Mouse (Mus musculus) midbrain, embryonic 13.5 days (tissue): ENCODE measurements around the gene Hist2h3c1. TPM values are rescaled to one million over a fixed set of nuclear protein-coding genes. Genes with fewer than 3 reads are reported as not detected.
A peak's percentile ranks its signal among the peaks of the same experiment; 100 is the strongest.
"Not testable (repeated sequence)": the region's sequence is repeated elsewhere in the genome, so short reads cannot be mapped to it uniquely, and the experiment has no call there.

ENCODE experiments used
- ATAC-seq: fragments of 200-750 bp; cut with Nextera tagmentation; 2 replicates; pipeline ENCODE4 v1.8.0; 2017; ENCODE audit warnings: mild to moderate bottlenecking, moderate TSS enrichment, moderate library complexity
- H3K27ac ChIP-seq: fragments of 300-500 bp; sonication (generic); 2 replicates; pipeline ENCODE4 v1.5.1; 2015; ENCODE audit warnings: inconsistent platforms, mild to moderate bottlenecking, moderate library complexity
- H3K27me3 ChIP-seq: fragments of 300-500 bp; sonication (generic); 2 replicates; pipeline ENCODE4 v1.6.1; 2015; ENCODE audit warnings: mild to moderate bottlenecking, inconsistent platforms
- H3K36me3 ChIP-seq: fragments of 300-500 bp; sonication (generic); 2 replicates; pipeline ENCODE4 v1.6.1; 2015; ENCODE audit warnings: mild to moderate bottlenecking, inconsistent platforms
- H3K4me1 ChIP-seq: fragments of 300-500 bp; sonication (generic); replicated peaks from 2 replicates; pipeline ENCODE4 v1.6.1; 2015; ENCODE audit warnings: inconsistent platforms
- H3K4me2 ChIP-seq: fragments of 300-500 bp; sonication (generic); replicated peaks from 2 replicates; pipeline ENCODE4 v1.6.1; 2015; ENCODE audit warnings: moderate library complexity, mild to moderate bottlenecking, inconsistent platforms
- H3K4me3 ChIP-seq: fragments of 300-500 bp; sonication (generic); replicated peaks from 2 replicates; pipeline ENCODE4 v1.5.1; 2015; ENCODE audit warnings: mild to moderate bottlenecking, inconsistent platforms
- H3K9ac ChIP-seq: fragments of 300-500 bp; sonication (generic); replicated peaks from 2 replicates; pipeline ENCODE4 v1.6.1; 2015; ENCODE audit warnings: mild to moderate bottlenecking, inconsistent platforms
- H3K9me3 ChIP-seq: fragments of 300-500 bp; sonication (generic); 2 replicates; pipeline ENCODE4 v1.6.1; 2016; ENCODE audit warnings: mild to moderate bottlenecking, inconsistent platforms
- WGBS: fragments of 180-500 bp; shearing (Covaris S2); methylation state at CpG from one replicate; pipeline ENCODE4 v1.1.7; 2015; 5-methylcytosine and 5-hydroxymethylcytosine counted together
- polyA plus RNA-seq: library from polyadenylated mRNA; unstranded; fragments of >200 nt; fragmentation: Nextera tagmentation; extraction: Ambion mirVana; gene quantifications from 2 replicates; pipeline ENCODE4 v1.2.1, GENCODE M21; 2015

The Hist2h3c1 gene
- 0.34 TPM in 2 replicates for polyA plus RNA-seq

DNA sequence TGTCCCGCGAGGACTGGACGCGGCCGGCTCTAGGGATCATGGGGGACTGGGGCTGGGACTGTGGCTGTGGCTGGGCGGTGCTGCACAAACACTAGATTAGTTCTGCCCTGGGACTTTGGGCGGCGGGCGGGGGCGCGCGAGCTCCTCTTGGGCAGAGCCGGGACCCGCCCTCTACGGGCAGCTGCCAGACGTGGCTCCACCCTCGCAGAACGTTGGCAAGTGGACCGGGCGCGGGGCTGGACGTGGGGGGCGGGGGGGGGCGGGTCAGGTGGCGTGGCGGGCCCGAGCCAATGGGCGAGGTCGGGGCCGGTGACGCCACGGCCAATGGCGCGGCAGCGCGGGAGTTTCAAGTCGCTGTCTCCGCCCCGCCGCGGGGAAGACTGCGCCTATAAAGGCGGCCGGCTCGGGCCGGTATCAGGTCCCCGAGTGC lies at the start of gene Hist2h3c1:
Hist2h3c1 (plus strand) TSS at position 259 of the 430 bp plus-strand sequence.
- ATAC-seq = peak; percentile 92
- WGBS = 0% methylated on average over 16 of the region's 47 CpGs
- Histone ChIP-seq H3K4me1 (peaks cover 32% of the 10 kb centered on the region), H3K9ac (peak within 1 kb of the TSS; percentile 61), H3K27ac (peak within 1 kb of the TSS; percentile 68; the same call in 1 of the 2 replicates), H3K4me2 (peak within 1 kb of the TSS; percentile 54), H3K4me3 (peak within 1 kb of the TSS; percentile 39)
- H3K9me3 ChIP-seq, H3K36me3 ChIP-seq, H3K27me3 ChIP-seq: not testable (repeated sequence)

DNA sequence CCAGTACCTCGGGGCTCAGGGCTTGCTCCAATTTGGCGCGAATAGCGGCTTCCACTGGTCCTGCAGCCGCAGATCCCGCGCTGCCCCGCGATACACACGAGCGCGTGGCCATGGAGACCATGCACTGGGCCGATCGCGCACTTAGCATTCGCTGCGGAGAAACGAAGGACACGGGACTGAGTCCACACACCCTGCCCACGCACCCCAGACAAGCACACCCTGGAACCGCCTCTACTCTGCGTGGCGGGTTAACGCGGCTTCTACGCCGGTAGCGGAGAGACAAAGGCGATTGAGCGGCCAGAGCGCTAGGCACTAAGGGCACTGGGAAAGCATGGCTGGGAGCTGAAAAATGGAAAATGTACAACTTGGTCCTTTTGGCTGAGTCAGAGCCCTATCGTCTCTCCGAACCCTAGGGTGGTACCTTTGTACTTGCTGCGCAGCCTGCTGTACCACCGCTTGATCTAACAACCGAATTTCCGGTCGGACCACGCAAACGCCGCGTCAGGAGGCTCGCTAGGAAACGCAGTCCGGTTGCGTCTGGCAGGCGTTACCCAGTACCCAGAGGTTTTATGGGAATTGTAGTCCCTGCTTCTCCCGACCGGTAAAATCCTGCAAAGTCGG lies 49.2 kb upstream of the Hist2h3c1 start:
- Histone ChIP-seq H3K9ac (peak overlapping the region; percentile 88), H3K9me3 (no peaks in the 10 kb centered on the region; the same call in 1 of the 2 replicates), H3K4me1 (peaks cover 17% of the 10 kb centered on the region), H3K27ac (peak overlapping the region; percentile 96), H3K27me3 (no peaks in the 10 kb centered on the region), H3K4me2 (peak overlapping the region; percentile 93), H3K4me3 (peak overlapping the region; percentile 71), H3K36me3 (peaks cover 34% of the 10 kb centered on the region)
- ATAC-seq = peak; percentile 97
- WGBS = under 1% methylated on average over 50 of the region's 50 CpGs

DNA sequence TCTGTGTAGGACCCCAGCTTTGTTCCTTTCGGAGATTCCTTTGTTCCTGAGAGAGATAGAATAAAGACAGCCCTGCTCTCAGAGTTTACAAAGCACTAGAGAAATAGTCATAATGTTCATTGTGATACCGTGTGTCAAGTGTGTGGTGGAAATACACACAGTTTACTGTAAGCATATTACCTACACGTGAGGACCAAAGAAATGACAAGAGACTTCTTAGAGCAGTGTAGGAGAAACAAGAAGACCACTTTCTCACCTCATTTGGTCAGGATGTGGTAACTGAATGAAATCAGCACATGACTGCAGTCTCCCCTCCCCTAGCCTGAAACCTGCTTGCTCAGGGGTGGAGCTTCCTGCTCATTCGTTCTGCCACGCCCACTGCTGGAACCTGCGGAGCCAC lies 48.3 kb upstream of the Hist2h3c1 start:
- ATAC-seq = peak; percentile 12; the same call in 1 of the 2 replicates
- 3% methylated on average over 6 of the region's 6 CpGs for WGBS
- H3K4me3 ChIP-seq = peak overlapping the region; percentile 71

DNA sequence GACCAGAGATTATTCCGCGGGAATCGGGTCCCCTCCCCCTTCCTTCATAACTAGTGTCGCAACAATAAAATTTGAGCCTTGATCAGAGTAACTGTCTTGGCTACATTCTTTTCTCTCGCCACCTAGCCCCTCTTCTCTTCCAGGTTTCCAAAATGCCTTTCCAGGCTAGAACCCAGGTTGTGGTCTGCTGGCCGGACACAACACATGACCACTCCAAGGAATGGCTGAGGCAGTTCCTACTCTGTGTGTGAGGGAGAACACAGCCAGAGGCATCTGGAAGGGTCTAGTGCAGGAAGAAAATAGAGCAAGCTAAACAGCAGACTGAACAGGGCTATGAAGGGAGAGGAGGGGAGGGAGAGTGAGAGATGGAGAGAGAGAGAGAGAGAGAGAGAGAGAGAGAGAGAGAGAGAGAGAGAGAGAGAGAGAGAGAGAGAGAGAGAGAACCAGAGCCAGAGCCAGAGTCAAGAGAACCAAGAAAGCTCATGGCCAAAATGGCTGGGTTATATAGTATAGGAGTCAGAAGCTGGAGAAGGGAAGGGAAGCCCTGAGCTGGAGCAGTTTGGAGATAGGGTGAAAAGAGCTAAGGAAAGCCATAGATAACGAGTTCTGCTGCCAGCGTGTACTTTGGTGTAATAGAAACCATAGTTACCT lies 47.8 kb upstream of the Hist2h3c1 start:
- H3K9ac ChIP-seq, H3K4me3 ChIP-seq, H3K27ac ChIP-seq, H3K9me3 ChIP-seq, H3K27me3 ChIP-seq, ATAC-seq: not testable (repeated sequence)
- peaks cover 20% of the 10 kb centered on the region for H3K36me3 ChIP-seq
- H3K4me1 ChIP-seq = peaks cover 17% of the 10 kb centered on the region
- peak overlapping the region; percentile 93 for H3K4me2 ChIP-seq
- WGBS = 28% methylated on average over 8 of the region's 8 CpGs

More for the DNA sequence above, 48.3 kb upstream of the Hist2h3c1 start:
- Histone ChIP-seq H3K27me3 (no peaks in the 10 kb centered on the region), H3K36me3 (peaks cover 26% of the 10 kb centered on the region), H3K4me2 (peak overlapping the region; percentile 93), H3K9ac (no peak overlapping the region; the same call in 1 of the 2 replicates), H3K27ac (no peak overlapping the region), H3K4me1 (peaks cover 17% of the 10 kb centered on the region), H3K9me3 (no peaks in the 10 kb centered on the region; the same call in 1 of the 2 replicates)

DNA sequence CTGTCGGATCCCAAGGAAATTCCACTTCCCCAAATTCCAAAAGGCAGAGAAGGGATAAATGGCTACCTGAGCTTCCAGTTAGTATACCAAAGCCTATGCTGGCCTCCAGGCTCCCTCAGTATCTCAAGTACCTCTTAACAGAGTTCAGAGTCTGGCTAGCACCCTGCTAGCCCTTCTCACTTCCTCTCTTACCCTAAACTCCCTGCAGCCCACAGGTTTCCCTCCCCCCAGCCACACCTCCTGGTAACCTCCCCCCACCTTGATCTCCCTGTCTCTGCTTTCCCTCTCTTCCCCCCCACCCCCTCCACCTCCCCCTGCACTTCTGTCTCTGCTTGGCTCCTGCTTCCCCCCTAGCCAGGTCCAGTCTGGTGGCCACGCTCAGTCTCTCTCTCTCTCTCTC lies 46.8 kb upstream of the Hist2h3c1 start:
- Histone ChIP-seq H3K36me3 (peaks cover 10% of the 10 kb centered on the region), H3K9me3 (no peaks in the 10 kb centered on the region; the same call in 1 of the 2 replicates), H3K27ac (no peak overlapping the region), H3K9ac (no peak overlapping the region), H3K4me2 (no peak overlapping the region), H3K27me3 (no peaks in the 10 kb centered on the region), H3K4me1 (peaks cover 17% of the 10 kb centered on the region), H3K4me3 (no peak overlapping the region)
- WGBS = 69% methylated on average over 2 of the region's 2 CpGs
- ATAC-seq = no peak

DNA sequence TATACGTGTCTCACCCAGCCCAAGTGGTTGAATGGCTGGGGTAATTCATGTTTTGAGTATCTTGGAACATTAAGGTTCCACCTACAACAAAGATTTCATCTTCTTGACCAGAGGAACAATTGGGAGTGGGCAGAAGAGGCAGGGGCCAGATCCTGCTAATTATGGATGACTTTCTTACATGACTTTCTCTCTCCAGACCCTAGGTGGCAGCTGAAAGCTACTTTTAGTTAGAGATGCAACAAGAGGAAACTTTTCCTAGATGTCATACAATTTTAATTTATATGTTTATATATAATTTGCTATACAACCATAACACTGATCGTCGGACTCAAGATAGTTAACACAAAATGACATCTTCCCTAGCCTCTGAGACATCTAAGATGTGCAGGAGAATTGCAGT lies 38.7 kb upstream of the Hist2h3c1 start:
- 85% methylated on average over 3 of the region's 3 CpGs for WGBS
- no peak overlapping the region for H3K4me3 ChIP-seq
- no peaks in the 10 kb centered on the region for H3K27me3 ChIP-seq
- no peak overlapping the region for H3K4me2 ChIP-seq
- no peak overlapping the region for H3K27ac ChIP-seq
- H3K4me1 ChIP-seq = 0 out of 2 replicates have a peak, but pooled peaks cover 4% of the 10 kb centered on the region
- no peak overlapping the region for H3K9ac ChIP-seq
- H3K9me3 ChIP-seq = no peaks in the 10 kb centered on the region
- ATAC-seq = no peak
- no peaks in the 10 kb centered on the region for H3K36me3 ChIP-seq

- WGBS = 25% methylated on average over 15 of the region's 15 CpGs
These were observed 37.2 kb upstream of the Hist2h3c1 start for GRCm38 (mm10) chr3:96209242-96209641.

GRCm38 (mm10) chr3:96219191-96219641 lies 27.3 kb upstream of the Hist2h3c1 start:
- Histone ChIP-seq H3K4me3 (peak overlapping the region; percentile 67), H3K4me2 (peak overlapping the region; percentile 86), H3K9ac (peak overlapping the region; percentile 70), H3K36me3 (no peaks in the 10 kb centered on the region), H3K27ac (peak overlapping the region; percentile 96), H3K9me3 (no peaks in the 10 kb centered on the region), H3K27me3 (peaks cover 9% of the 10 kb centered on the region; the same call in 1 of the 2 replicates), H3K4me1 (peaks cover 37% of the 10 kb centered on the region)
- peak; percentile 32 for ATAC-seq
- 0% methylated on average over 12 of the region's 12 CpGs for WGBS

More at GRCm38 (mm10) chr3:96209242-96209641, 37.2 kb upstream of the Hist2h3c1 start:
- Histone ChIP-seq H3K27me3 (no peaks in the 10 kb centered on the region), H3K4me3 (no peak overlapping the region), H3K9ac (no peak overlapping the region), H3K9me3 (no peaks in the 10 kb centered on the region), H3K4me1 (0 out of 2 replicates have a peak, but pooled peaks cover 4% of the 10 kb centered on the region), H3K4me2 (no peak overlapping the region), H3K36me3 (no peaks in the 10 kb centered on the region), H3K27ac (no peak overlapping the region)
- no peak for ATAC-seq

DNA sequence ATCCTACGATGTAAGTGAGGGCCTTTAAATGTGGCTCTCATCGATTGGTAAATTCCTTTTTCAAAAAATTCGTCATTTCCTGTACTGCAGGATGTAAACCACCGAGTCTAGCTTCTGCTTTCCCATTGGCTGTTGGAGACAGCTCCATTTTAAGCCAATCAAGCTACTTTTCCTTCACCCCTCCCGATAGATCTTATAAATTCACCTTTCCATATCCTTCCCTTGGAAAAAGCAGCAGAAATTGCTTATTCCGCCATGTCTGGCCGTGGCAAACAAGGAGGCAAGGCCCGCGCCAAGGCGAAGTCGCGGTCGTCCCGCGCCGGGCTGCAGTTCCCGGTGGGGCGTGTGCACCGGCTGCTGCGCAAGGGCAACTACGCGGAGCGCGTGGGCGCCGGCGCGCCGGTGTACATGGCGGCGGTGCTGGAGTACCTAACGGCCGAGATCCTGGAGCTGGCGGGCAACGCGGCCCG lies 26.8 kb upstream of the Hist2h3c1 start, which contains the start of the genes Bola1 and Hist2h2ab:
Bola1 (minus strand) TSS at position 49 of the 470 bp plus-strand sequence.
Hist2h2ab (plus strand) TSS at position 205 of the 470 bp plus-strand sequence.
- no peaks in the 10 kb centered on the region for H3K9me3 ChIP-seq
- peaks cover 9% of the 10 kb centered on the region; the same call in 1 of the 2 replicates for H3K27me3 ChIP-seq
- under 1% methylated on average over 37 of the region's 37 CpGs for WGBS
- no peaks in the 10 kb centered on the region for H3K36me3 ChIP-seq
- H3K27ac ChIP-seq = peak within 1 kb of the TSS; percentile 96
- H3K9ac ChIP-seq = peak within 1 kb of the TSS; percentile 82
- peak; percentile 94 for ATAC-seq
- peak within 1 kb of the TSS; percentile 86 for H3K4me2 ChIP-seq
- peak within 1 kb of the TSS; percentile 67 for H3K4me3 ChIP-seq
- H3K4me1 ChIP-seq = peaks cover 39% of the 10 kb centered on the region

GRCm38 (mm10) chr3:96220131-96220764 lies 26.2 kb upstream of the Hist2h3c1 start:
- H3K27ac ChIP-seq = peak overlapping the region; percentile 96
- peak; percentile 18; the same call in 1 of the 2 replicates for ATAC-seq
- WGBS = under 1% methylated on average over 34 of the region's 47 CpGs
- H3K4me3 ChIP-seq = peak overlapping the region; percentile 67
- peak overlapping the region; percentile 82 for H3K9ac ChIP-seq
- H3K4me2 ChIP-seq = peak overlapping the region; percentile 86
- H3K27me3 ChIP-seq, H3K36me3 ChIP-seq, H3K9me3 ChIP-seq: not testable (repeated sequence)
- peaks cover 43% of the 10 kb centered on the region for H3K4me1 ChIP-seq

DNA sequence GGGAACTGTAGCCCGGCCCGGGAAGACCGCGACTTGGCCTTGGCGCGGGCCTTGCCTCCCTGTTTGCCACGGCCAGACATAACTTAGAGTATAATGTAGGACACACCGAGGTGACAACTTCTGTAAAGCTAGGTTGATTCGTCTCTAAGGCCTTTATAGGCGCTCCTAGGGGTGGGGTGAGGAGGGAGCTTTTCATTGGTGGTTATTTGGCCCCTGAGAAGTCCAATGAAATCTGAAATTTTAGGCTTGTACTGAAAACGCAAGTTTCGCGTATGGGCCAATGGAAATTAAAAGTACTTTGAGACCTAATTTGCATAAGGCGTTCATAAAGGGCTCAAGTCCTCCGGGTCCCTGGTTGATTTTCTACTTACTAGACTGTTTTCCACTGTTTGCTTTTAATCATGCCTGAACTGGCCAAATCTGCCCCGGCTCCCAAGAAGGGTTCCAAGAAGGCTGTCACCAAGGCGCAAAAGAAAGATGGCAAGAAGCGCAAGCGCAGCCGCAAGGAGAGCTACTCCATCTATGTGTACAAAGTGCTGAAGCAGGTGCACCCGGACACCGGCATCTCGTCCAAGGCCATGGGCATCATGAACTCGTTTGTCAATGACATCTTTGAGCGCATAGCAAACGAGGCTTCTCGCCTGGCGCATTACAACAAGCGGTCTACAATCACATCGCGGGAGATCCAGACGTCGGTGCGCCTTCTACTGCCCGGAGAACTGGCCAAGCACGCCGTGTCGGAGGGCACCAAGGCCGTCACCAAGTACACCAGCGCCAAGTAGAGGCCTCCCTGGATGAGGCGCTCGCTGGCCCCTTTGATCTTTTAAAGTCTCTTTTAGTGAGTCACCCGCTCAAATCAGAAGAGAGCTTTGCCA lies 25.5 kb upstream of the Hist2h3c1 start, which contains the start of the genes Hist2h2ac and Hist2h2be:
Hist2h2ac (minus strand) TSS at position 116 of the 875 bp plus-strand sequence.
Hist2h2be (plus strand) TSS at position 355 of the 875 bp plus-strand sequence.
- no peaks in the 10 kb centered on the region for H3K36me3 ChIP-seq
- H3K4me3 ChIP-seq = peak within 1 kb of the TSS; percentile 67
- peak within 1 kb of the TSS; percentile 86 for H3K4me2 ChIP-seq
- 0 out of 2 replicates have a peak, but pooled peaks cover 4% of the 10 kb centered on the region for H3K27me3 ChIP-seq
- peak; percentile 73 for ATAC-seq
- peak within 1 kb of the TSS; percentile 82 for H3K9ac ChIP-seq
- H3K9me3 ChIP-seq = no peaks in the 10 kb centered on the region
- peaks cover 48% of the 10 kb centered on the region for H3K4me1 ChIP-seq
- WGBS = under 1% methylated on average over 43 of the region's 43 CpGs
- peak within 1 kb of the TSS; percentile 96 for H3K27ac ChIP-seq
